Mouse (Mus musculus): Measurements from ENCODE around the gene Nadk2.
A peak's percentile ranks its signal among the peaks of the same experiment; 100 is the strongest.

Gene Nadk2

GRCm38 (mm10) chr15:9130772-9131498 lies 59.9 kb downstream of the Nadk2 start:
- no peak for DNase-seq (ENCODE audit: low read depth, low spot score)

GRCm38 (mm10) chr15:9131499-9131888 lies 60.4 kb downstream of the Nadk2 start:
- no peak for DNase-seq (ENCODE audit: low read depth, low spot score)

- DNase-seq (ENCODE audit: low read depth, low spot score): no peak
These were observed 61.8 kb downstream of the Nadk2 start for GRCm38 (mm10) chr15:9132693-9133443.

GRCm38 (mm10) chr15:9134891-9135507 lies 63.9 kb downstream of the Nadk2 start:
- peak; percentile 66 for DNase-seq (ENCODE audit: low read depth, low spot score)

- DNase-seq (ENCODE audit: low read depth, low spot score): no peak
These were observed 68.4 kb downstream of the Nadk2 start for GRCm38 (mm10) chr15:9139447-9139846.

GRCm38 (mm10) chr15:9140252-9140680 lies 69.2 kb downstream of the Nadk2 start, which contains the start of gene Lmbrd2:
TSS of gene Lmbrd2 (plus strand) at chr15:9140550.
- DNase-seq (ENCODE audit: low read depth, low spot score): peak; percentile 97

GRCm38 (mm10) chr15:9140684-9141171 lies 69.7 kb downstream of the Nadk2 start:
- peak; percentile 46 for DNase-seq (ENCODE audit: low read depth, low spot score)

DNA sequence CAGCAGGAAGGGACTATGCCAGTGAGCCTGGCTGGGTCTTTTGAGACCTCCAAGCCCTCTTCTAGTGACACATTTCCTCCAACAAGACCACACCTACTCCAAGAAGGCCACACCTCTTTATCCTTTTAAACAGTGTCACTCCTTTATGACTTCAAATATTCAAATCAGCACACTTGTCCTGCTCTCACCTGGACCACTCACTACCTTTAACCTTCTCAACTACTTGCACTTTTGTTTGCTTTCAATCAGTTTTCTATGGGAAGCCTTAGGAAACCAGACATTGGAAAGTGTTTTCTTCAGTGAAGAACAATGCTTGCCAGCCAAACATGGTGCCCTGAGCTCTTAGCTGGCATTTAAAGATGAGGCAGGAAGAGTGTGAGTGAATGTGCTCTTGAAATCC lies 84.3 kb downstream of the Nadk2 start, which contains the start of gene Skp2:
Gene Skp2, minus strand, starts transcription at position 101 of the 400 bp plus-strand sequence.
- DNase-seq (ENCODE audit: low read depth, low spot score): no peak
